Mouse (Mus musculus) hindbrain, embryonic 16.5 days (tissue): ENCODE data around the gene Mcu. TPM values are rescaled to one million over a fixed set of nuclear protein-coding genes. Genes with fewer than 3 reads are reported as not detected.

Source experiments
- ATAC-seq: fragments of 200-750 bp; cut with Nextera tagmentation; 2 replicates; pipeline ENCODE4 v1.8.0; 2017; ENCODE audit warnings: moderate TSS enrichment, moderate library complexity
- H3K27ac ChIP-seq: fragments of 300-500 bp; sonication (generic); 2 replicates; pipeline ENCODE4 v1.5.1; 2014; ENCODE audit warnings: low read depth, mild to moderate bottlenecking, control low read depth, low read length, moderate library complexity
- H3K27me3 ChIP-seq: fragments of 300-500 bp; sonication (generic); replicated peaks from 2 replicates; pipeline ENCODE4 v1.6.1; 2014; ENCODE audit warnings: low read length; ENCODE audit not compliant: control insufficient read depth, insufficient read depth
- H3K36me3 ChIP-seq: fragments of 300-500 bp; sonication (generic); 2 replicates; pipeline ENCODE4 v1.6.1; 2014; ENCODE audit warnings: mild to moderate bottlenecking, low read length, moderate library complexity, mixed read lengths; ENCODE audit not compliant: control insufficient read depth, insufficient read depth
- H3K4me1 ChIP-seq: fragments of 300-500 bp; sonication (generic); 2 replicates; pipeline ENCODE4 v1.6.1; 2014; ENCODE audit warnings: low read depth, low read length; ENCODE audit not compliant: control insufficient read depth, insufficient read depth
- H3K4me2 ChIP-seq: fragments of 300-500 bp; sonication (generic); 2 replicates; pipeline ENCODE4 v1.6.1; 2014; ENCODE audit warnings: mild to moderate bottlenecking, low read length, control low read depth, moderate library complexity
- H3K4me3 ChIP-seq: fragments of 300-500 bp; sonication (generic); 2 replicates; pipeline ENCODE4 v1.5.1; 2014; ENCODE audit warnings: mild to moderate bottlenecking, low read length, control low read depth, moderate library complexity
- H3K9ac ChIP-seq: fragments of 300-500 bp; sonication (generic); 2 replicates; pipeline ENCODE4 v1.6.1; 2014; ENCODE audit warnings: low read depth, mild to moderate bottlenecking, control low read depth, low read length, moderate library complexity
- H3K9me3 ChIP-seq: fragments of 300-500 bp; sonication (generic); 2 replicates; pipeline ENCODE4 v1.6.1; 2014; ENCODE audit warnings: mild to moderate bottlenecking, low read length, moderate library complexity; ENCODE audit not compliant: control insufficient read depth
- WGBS: fragments of 180-500 bp; shearing (Covaris S2); extraction: QIAGEN DNeasy Blood & Tissue Kit; methylation state at CpG from one replicate; pipeline ENCODE4 v1.1.7; 2014; 5-methylcytosine and 5-hydroxymethylcytosine counted together
- polyA plus RNA-seq: library from polyadenylated mRNA; unstranded; fragments of >200 nt; fragmentation: Nextera tagmentation; extraction: Ambion mirVana; gene quantifications from 2 replicates; pipeline ENCODE4 v1.2.1, GENCODE M21; 2015

Mcu gene
- 35.7 and 35.9 TPM in 2 replicates for polyA plus RNA-seq

DNA sequence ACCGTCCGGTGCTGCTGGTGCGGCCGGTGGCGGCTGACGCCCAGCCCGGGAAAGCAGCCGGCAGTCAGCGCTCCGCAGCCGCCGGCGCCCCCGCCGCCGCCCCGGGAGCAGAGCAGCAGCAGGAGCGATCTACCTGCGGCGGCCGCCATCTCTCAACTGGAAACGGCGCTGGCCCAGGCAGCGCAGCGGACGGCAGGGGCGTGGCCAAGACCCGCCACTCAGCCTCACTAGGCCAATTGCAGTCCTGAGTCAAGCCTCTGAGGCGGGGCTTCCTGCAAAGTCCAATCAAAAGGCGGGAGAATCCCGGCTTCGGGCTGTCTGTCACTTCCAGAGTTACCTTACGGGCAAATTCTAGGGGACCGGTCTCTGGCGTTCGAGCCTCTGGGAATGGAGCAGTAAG lies at the start of gene Mcu:
Gene Mcu (minus strand): TSS at position 171 of the 400 bp plus-strand sequence.
- 0% methylated on average over 30 of the region's 36 CpGs for WGBS
- peak within 1 kb of the TSS; percentile 92 for H3K27ac ChIP-seq

DNA sequence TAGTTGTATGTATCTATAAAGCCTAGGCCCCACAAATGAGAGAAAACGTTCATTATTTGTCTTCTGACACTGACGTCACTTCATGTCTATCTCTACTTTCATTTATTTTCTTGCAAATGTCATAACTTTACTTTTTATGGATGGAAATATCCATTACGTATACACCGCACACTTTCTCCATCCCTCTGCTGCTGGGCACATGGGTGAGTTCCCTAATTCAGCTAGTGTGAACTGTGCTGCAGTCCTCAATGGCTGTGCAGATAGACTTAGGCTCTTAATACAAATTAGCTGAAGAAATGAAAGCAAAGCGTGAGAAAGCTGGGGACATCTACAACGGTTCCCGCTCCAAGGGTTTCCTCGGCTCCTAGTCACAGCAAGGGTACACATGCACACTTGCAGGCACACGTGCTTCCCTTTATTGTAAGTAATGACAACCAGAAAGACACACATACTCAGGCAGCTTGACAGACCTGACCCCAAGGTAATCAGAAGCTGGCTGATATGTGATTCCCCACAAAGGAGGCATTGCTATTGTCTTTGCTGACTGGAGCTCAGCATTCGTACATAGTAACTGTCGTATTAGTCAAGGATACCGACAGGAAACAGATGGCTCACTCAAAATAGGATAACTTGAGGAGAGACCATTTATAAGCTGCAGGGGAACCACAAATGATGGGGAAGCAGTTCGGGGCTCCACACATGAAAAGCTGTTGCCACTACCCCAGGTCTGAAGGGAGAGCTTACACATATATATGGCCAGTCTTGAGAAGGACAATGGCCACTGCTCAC lies 49.2 kb upstream of the Mcu start:
- Histone ChIP-seq H3K4me1 (peaks cover 4% of the 10 kb centered on the region), H3K9ac (no peak overlapping the region), H3K4me2 (no peak overlapping the region), H3K27ac (no peak overlapping the region), H3K4me3 (no peak overlapping the region), H3K36me3 (no peaks in the 10 kb centered on the region), H3K27me3 (no peaks in the 10 kb centered on the region), H3K9me3 (no peaks in the 10 kb centered on the region)
- no peak for ATAC-seq
- WGBS: 71% methylated on average over 13 of the region's 13 CpGs

More for the DNA sequence above, at the start of gene Mcu:
- Histone ChIP-seq H3K4me1 (peaks cover 15% of the 10 kb centered on the region), H3K27me3 (no peaks in the 10 kb centered on the region), H3K36me3 (no peaks in the 10 kb centered on the region), H3K4me3 (peak within 1 kb of the TSS; percentile 87), H3K4me2 (peak within 1 kb of the TSS; percentile 80), H3K9ac (peak within 1 kb of the TSS; percentile 92), H3K9me3 (no peaks in the 10 kb centered on the region)
- peak; percentile 100 for ATAC-seq

- 87% methylated on average over 2 of the region's 2 CpGs for WGBS
- Histone ChIP-seq H3K9me3 (peaks cover 4% of the 10 kb centered on the region), H3K4me2 (no peak overlapping the region), H3K27ac (no peak overlapping the region), H3K4me1 (peaks cover 4% of the 10 kb centered on the region), H3K4me3 (no peak overlapping the region), H3K27me3 (no peaks in the 10 kb centered on the region), H3K9ac (no peak overlapping the region), H3K36me3 (no peaks in the 10 kb centered on the region)
- no peak for ATAC-seq
These were observed 48.3 kb upstream of the Mcu start for GRCm38 (mm10) chr10:59664765-59665164.

DNA sequence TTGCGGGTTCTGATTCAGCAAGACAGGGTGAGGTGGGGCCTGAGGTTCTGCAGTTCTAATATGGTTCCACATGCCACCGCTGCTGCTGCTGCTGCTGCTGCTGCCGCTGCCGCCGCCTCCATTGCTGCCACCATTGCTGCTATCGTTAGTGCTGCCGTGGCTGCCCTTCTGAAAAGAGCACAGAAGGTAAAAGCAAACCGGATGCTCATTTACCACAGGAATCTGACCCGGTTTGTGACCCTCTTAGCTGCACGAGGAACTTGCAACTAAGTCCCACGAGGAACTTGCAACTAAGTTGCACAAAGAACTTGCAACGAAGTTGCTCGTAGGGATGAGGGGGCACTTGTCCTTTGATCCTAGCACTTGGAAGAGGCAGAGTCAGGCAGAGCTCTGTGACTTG lies 40.3 kb upstream of the Mcu start:
- Histone ChIP-seq H3K36me3 (no peaks in the 10 kb centered on the region), H3K4me2 (no peak overlapping the region), H3K9me3 (peaks cover 4% of the 10 kb centered on the region), H3K9ac (no peak overlapping the region), H3K4me3 (no peak overlapping the region), H3K4me1 (no peaks in the 10 kb centered on the region), H3K27me3 (no peaks in the 10 kb centered on the region), H3K27ac (no peak overlapping the region)
- ATAC-seq: no peak
- WGBS: 79% methylated on average over 13 of the region's 13 CpGs

DNA sequence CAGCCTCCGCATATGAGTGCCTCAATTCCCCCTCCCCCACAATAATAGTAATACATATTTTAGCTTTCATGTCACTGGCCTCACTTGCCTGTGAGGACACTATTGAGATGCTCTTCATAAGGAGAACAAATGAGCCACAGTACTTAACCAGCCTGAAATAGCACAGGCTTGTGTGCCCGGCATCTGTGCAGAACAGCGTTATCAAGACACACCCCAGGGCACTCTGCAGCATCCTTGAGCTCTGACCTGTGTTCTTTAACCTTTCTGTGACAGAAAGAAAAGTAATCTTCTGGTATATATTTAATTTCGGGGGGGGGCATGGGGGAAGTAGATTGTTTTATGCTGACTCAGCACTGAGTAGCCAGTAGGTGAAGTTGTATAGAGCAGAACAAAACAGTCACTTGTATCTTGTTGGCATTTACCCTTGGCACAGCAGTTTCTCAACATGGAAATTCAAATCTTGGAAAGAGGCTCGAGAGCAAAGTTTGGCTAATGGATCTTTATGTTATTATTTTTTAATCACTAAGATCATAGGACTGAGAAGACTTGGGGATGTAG lies 30.4 kb upstream of the Mcu start:
- H3K9ac ChIP-seq: no peak overlapping the region
- ATAC-seq: no peak
- whole genome bisulfite sequencing: 85% methylated on average over 5 of the region's 5 CpGs
- H3K36me3 ChIP-seq: no peaks in the 10 kb centered on the region
- no peak overlapping the region for H3K4me3 ChIP-seq
- H3K9me3 ChIP-seq: peaks cover 3% of the 10 kb centered on the region; the same call in 1 of the 2 replicates
- H3K4me1 ChIP-seq: no peaks in the 10 kb centered on the region
- H3K4me2 ChIP-seq: no peak overlapping the region
- H3K27ac ChIP-seq: no peak overlapping the region
- H3K27me3 ChIP-seq: no peaks in the 10 kb centered on the region

- ATAC-seq: no peak
- no peak overlapping the region for H3K4me2 ChIP-seq
- no peak overlapping the region for H3K9ac ChIP-seq
- no peaks in the 10 kb centered on the region for H3K4me1 ChIP-seq
- no peak overlapping the region for H3K27ac ChIP-seq
- H3K9me3 ChIP-seq: peaks cover 3% of the 10 kb centered on the region; the same call in 1 of the 2 replicates
- WGBS: 90% methylated on average over 4 of the region's 4 CpGs
- H3K4me3 ChIP-seq: no peak overlapping the region
- no peaks in the 10 kb centered on the region for H3K36me3 ChIP-seq
- H3K27me3 ChIP-seq: no peaks in the 10 kb centered on the region
These were observed 28.7 kb upstream of the Mcu start for GRCm38 (mm10) chr10:59645153-59645552.

DNA sequence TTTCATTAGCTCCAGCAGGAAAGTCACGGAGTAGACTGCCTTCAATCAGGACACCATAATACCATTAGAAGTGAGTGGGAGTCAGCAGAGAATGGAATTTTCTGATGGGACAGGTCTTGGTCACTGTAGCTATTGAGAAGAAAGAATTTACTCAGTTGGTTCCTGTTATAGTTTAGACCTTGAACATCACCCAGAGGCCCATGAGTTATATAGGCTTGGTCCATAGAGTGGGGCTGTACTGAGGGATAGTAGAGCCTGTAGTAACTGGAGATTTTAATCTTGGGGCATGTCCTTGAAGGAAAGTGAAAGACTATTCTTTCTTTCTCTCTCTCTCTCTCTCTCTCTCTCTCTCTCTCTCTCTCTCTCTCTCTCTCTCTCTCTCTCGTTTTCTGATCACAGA lies 28.2 kb upstream of the Mcu start:
- 79% methylated on average over 2 of the region's 2 CpGs for WGBS
- Histone ChIP-seq H3K27me3 (no peaks in the 10 kb centered on the region), H3K4me2 (no peak overlapping the region), H3K27ac (no peak overlapping the region), H3K4me1 (no peaks in the 10 kb centered on the region), H3K9me3 (peaks cover 2% of the 10 kb centered on the region; the same call in 1 of the 2 replicates), H3K9ac (no peak overlapping the region), H3K4me3 (no peak overlapping the region), H3K36me3 (no peaks in the 10 kb centered on the region)
- ATAC-seq: no peak

- 85% methylated on average over 9 of the region's 9 CpGs for WGBS
- H3K36me3 ChIP-seq: no peaks in the 10 kb centered on the region
- no peak overlapping the region for H3K9ac ChIP-seq
- no peak overlapping the region for H3K4me3 ChIP-seq
- H3K27ac ChIP-seq: no peak overlapping the region
- H3K9me3 ChIP-seq: no peaks in the 10 kb centered on the region
- no peaks in the 10 kb centered on the region for H3K4me1 ChIP-seq
- no peak overlapping the region for H3K4me2 ChIP-seq
- no peak for ATAC-seq
- no peaks in the 10 kb centered on the region for H3K27me3 ChIP-seq
These were observed 27.2 kb upstream of the Mcu start for GRCm38 (mm10) chr10:59643645-59644044.

DNA sequence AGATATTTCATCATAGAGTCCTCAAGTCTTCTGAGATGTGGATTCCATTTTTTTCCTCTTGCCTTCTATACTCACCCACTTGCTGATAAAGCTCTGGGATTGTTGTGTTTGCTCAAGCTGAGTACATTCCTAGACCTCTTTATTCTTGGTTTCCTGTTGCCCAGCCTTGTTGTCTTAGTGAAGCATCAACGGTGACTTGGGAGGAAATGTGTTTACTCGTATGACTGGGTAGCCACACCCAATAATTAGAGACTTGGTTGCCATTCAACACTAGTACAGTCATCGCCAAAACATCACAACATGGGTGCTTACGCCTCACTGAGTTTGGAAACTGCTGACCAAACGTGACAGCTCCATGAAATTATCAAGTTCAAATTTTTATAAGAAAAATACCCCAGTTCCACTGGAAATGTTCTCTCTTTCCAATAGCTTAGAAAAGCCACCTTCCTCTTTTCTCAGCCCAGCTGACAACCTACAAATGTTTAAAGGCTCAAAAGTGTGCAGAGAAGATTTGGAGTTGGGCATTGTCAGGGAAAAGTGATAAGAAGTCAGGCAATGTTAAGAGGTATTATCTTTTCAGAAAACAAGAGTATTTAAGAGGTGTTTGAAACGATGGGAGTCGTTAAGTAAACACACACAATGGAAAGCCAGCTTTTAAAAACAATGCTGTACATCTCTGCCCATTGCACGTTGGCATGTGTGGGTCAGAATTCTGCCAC lies 26.3 kb upstream of the Mcu start:
- no peak overlapping the region for H3K27ac ChIP-seq
- no peaks in the 10 kb centered on the region for H3K4me1 ChIP-seq
- 72% methylated on average over 8 of the region's 8 CpGs for WGBS
- no peaks in the 10 kb centered on the region for H3K27me3 ChIP-seq
- H3K4me2 ChIP-seq: no peak overlapping the region
- ATAC-seq: no peak
- H3K36me3 ChIP-seq: no peaks in the 10 kb centered on the region
- no peak overlapping the region for H3K4me3 ChIP-seq
- no peaks in the 10 kb centered on the region for H3K9me3 ChIP-seq
- H3K9ac ChIP-seq: no peak overlapping the region
